8 mouse cellular contexts compared by ENCODE assay signal in the genomic region with DNA sequence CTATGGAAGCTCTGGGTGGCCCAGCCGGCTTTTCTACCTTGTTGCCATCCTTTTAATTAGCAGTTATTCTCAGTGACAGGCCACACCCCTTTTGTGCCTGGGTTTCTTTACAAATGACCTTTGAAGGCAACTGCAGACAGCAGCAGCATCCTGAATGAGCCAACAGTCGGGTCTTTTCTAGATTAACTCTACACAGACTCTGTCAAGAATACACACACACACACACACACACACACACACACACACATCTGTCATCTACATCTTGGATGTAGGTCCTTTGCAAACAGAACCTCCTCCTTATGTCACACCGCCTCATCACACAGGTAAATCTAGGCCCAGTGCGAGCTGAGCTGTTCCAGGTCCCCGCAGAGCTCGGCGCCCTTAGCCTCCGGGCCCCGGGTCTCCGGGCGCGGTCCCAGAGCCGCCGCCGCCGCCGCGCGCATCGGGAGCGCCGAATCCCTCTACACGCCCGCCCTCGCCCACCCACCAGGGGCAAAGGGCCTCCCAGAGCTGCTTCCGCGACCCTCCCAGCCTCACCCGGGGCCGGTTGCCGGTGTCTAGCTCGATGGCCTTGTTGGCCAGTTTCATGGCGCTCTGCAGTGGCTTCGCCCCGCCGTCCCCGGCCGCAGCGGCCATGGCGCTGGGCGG. TPM values are rescaled to one million over a fixed set of nuclear protein-coding genes. Genes with fewer than 3 reads are reported as not detected.
DNase-seq lines count a peak whose midpoint lies in the region; ATAC-seq and TF ChIP-seq lines count a peak whose summit lies in the region.

No protein-coding gene starts in this region.

- H3K9me3 ChIP-seq in erythroblast, embryonic 14.5 days (ENCODE audit: control insufficient read depth, low read length): no peaks in the 10 kb centered on the region
- no peaks in the 10 kb centered on the region for H3K9me3 ChIP-seq in intestine, embryonic 16.5 days (ENCODE audit: control insufficient read depth, low read length)
- H3K9me3 ChIP-seq in midbrain, embryonic 12.5 days: no peaks in the 10 kb centered on the region

- H3K9ac ChIP-seq in intestine, embryonic 16.5 days (ENCODE audit: low read depth, low read length): peak overlapping the region; percentile 99
- peak overlapping the region; percentile 96 for H3K9ac ChIP-seq in midbrain, embryonic 12.5 days (replicated peaks)

- under 1% methylated on average over 38 of the region's 40 CpGs for WGBS in intestine, embryonic 16.5 days
- WGBS in midbrain, embryonic 12.5 days: under 1% methylated on average over 38 of the region's 40 CpGs

- no peak; the same call in 1 of the 2 replicates for TF ChIP-seq POLR2A in cortical plate, adult 2 months (IDR thresholded peaks at IDR 0.05; ENCODE audit: extremely low read depth, insufficient read depth, low read length)

- peaks cover 40% of the 10 kb centered on the region for H3K4me1 ChIP-seq in erythroblast, embryonic 14.5 days (ENCODE audit: control insufficient read depth)
- H3K4me1 ChIP-seq in cortical plate, adult 2 months (ENCODE audit: control insufficient read depth, insufficient read depth, low read length): peaks cover 10% of the 10 kb centered on the region
- H3K4me1 ChIP-seq in intestine, embryonic 16.5 days (ENCODE audit: control insufficient read depth, insufficient read depth, low read length): peaks cover 20% of the 10 kb centered on the region
- peaks cover 26% of the 10 kb centered on the region for H3K4me1 ChIP-seq in midbrain, embryonic 12.5 days

- peaks cover 54% of the 10 kb centered on the region for H3K36me3 ChIP-seq in erythroblast, embryonic 14.5 days (ENCODE audit: control insufficient read depth)
- H3K36me3 ChIP-seq in intestine, embryonic 16.5 days (ENCODE audit: control insufficient read depth, insufficient read depth, low read length): peaks cover 18% of the 10 kb centered on the region; the same call in 1 of the 2 replicates
- H3K36me3 ChIP-seq in midbrain, embryonic 12.5 days: peaks cover 56% of the 10 kb centered on the region

- no peak for TF ChIP-seq CTCF in cortical plate, adult 2 months (IDR thresholded peaks at IDR 0.05; ENCODE audit: extremely low read depth, insufficient read depth, low read length)

- H3K27ac ChIP-seq in cortical plate, adult 2 months (ENCODE audit: insufficient read depth, low read length): no peak overlapping the region
- H3K27ac ChIP-seq in intestine, embryonic 16.5 days (ENCODE audit: low read length): peak overlapping the region; percentile 74
- H3K27ac ChIP-seq in midbrain, embryonic 12.5 days (replicated peaks): peak overlapping the region; percentile 87

- no peaks in the 10 kb centered on the region for H3K27me3 ChIP-seq in erythroblast, embryonic 14.5 days (ENCODE audit: control insufficient read depth)
- H3K27me3 ChIP-seq in intestine, embryonic 16.5 days (replicated peaks; ENCODE audit: control insufficient read depth, insufficient read depth, low read length): no peaks in the 10 kb centered on the region
- no peaks in the 10 kb centered on the region for H3K27me3 ChIP-seq in midbrain, embryonic 12.5 days

- H3K4me3 ChIP-seq in erythroblast, embryonic 14.5 days (replicated peaks): peak overlapping the region; percentile 83
- peak overlapping the region; percentile 87 for H3K4me3 ChIP-seq in cortical plate, adult 2 months (ENCODE audit: insufficient read depth, low read length)
- peak overlapping the region; percentile 99 for H3K4me3 ChIP-seq in intestine, embryonic 16.5 days (ENCODE audit: low read length)
- H3K4me3 ChIP-seq in midbrain, embryonic 12.5 days: peak overlapping the region; percentile 94

- peak; percentile 19 for DNase-seq in 3T3-L1 (ENCODE audit: low read depth, low spot score)
- no peak for DNase-seq in cerebellum, postnatal 4 days (ENCODE audit: low spot score in 2 of 2)
- no peak for DNase-seq in adrenal gland, postnatal 4 days (ENCODE audit: low spot score in 2 of 2)

- H3K4me2 ChIP-seq in intestine, embryonic 16.5 days (ENCODE audit: low read depth, low read length): peak overlapping the region; percentile 64
- peak overlapping the region; percentile 99 for H3K4me2 ChIP-seq in midbrain, embryonic 12.5 days (replicated peaks)

- ATAC-seq in erythroblast, adult 5-6 weeks (replicated peaks; ENCODE audit: low FRiP score, poor library complexity, severe bottlenecking): no peak
- peak; percentile 55; the same call in 1 of the 2 replicates for ATAC-seq in intestine, embryonic 16.5 days
- peak; percentile 53; the same call in 1 of the 2 replicates for ATAC-seq in midbrain, embryonic 12.5 days (ENCODE audit: low FRiP score, low read depth)

RNA-seq across cellular contexts. Expression of gene Zfp276, which starts 0.4 kb away (rescaled TPM):
- 0.78 and 0.85 TPM in 2 replicates for polyA plus RNA-seq in erythroblast, embryonic 14.5 days (2012)
- total RNA-seq in erythroblast, adult 5-6 weeks (2015; ENCODE audit: low replicate concordance): 6.0 and 8.8 TPM in 2 replicates
- 9.3 and 12.4 TPM in 2 replicates for total RNA-seq in erythroblast, adult 5-6 weeks (2017; ENCODE audit: low replicate concordance)
- 28.4 and 30.9 TPM in 2 replicates for polyA plus RNA-seq in cortical plate, adult 2 months (2012; rRNA removed)
- polyA plus RNA-seq in intestine, embryonic 16.5 days (2015; fragmentation: Nextera tagmentation; extraction: Ambion mirVana): 16.5 and 19.3 TPM in 2 replicates
- polyA plus RNA-seq in midbrain, embryonic 12.5 days (2016; fragmentation: Nextera tagmentation; extraction: Ambion mirVana): 28.2 and 29.3 TPM in 2 replicates
- total RNA-seq in adrenal gland, postnatal 4 days (2021): 10 to 100 TPM; 28.3 to 30.1 TPM

RNA-seq across cellular contexts. Expression of gene Vps9d1, which starts 0.6 kb away (rescaled TPM):
- polyA plus RNA-seq in erythroblast, embryonic 14.5 days (2012): 2.0 and 2.4 TPM in 2 replicates
- total RNA-seq in erythroblast, adult 5-6 weeks (2015; ENCODE audit: low replicate concordance): 3.6 and 5.2 TPM in 2 replicates
- total RNA-seq in erythroblast, adult 5-6 weeks (2017; ENCODE audit: low replicate concordance): 6.6 and 9.8 TPM in 2 replicates
- 111 and 112 TPM in 2 replicates for polyA plus RNA-seq in cortical plate, adult 2 months (2012; rRNA removed)
- polyA plus RNA-seq in intestine, embryonic 16.5 days (2015; fragmentation: Nextera tagmentation; extraction: Ambion mirVana): 16.3 and 19.3 TPM in 2 replicates
- 39.3 and 43.7 TPM in 2 replicates for polyA plus RNA-seq in midbrain, embryonic 12.5 days (2016; fragmentation: Nextera tagmentation; extraction: Ambion mirVana)
- 10 to 100 TPM; 33.8 to 46.6 TPM for total RNA-seq in adrenal gland, postnatal 4 days (2021)

RNA-seq across cellular contexts. Expression of gene Spata2l, which starts 17.5 kb away (rescaled TPM):
- 0.03 and 0.07 TPM in 2 replicates for polyA plus RNA-seq in erythroblast, embryonic 14.5 days (2012)
- 2.3 TPM in 1 of 2 replicates, not detected in the other for total RNA-seq in erythroblast, adult 5-6 weeks (2015; ENCODE audit: low replicate concordance)
- total RNA-seq in erythroblast, adult 5-6 weeks (2017; ENCODE audit: low replicate concordance): 0.56 and 2.0 TPM in 2 replicates
- polyA plus RNA-seq in cortical plate, adult 2 months (2012; rRNA removed): 59.6 and 69.8 TPM in 2 replicates
- polyA plus RNA-seq in intestine, embryonic 16.5 days (2015; fragmentation: Nextera tagmentation; extraction: Ambion mirVana): 6.0 TPM in 2 replicates
- polyA plus RNA-seq in midbrain, embryonic 12.5 days (2016; fragmentation: Nextera tagmentation; extraction: Ambion mirVana): 2.4 and 2.8 TPM in 2 replicates
- total RNA-seq in adrenal gland, postnatal 4 days (2021): 10 to 100 TPM; 11.6 to 11.9 TPM

RNA-seq across cellular contexts. Expression of gene Cdk10, which starts 28.9 kb away (rescaled TPM):
- polyA plus RNA-seq in erythroblast, embryonic 14.5 days (2012): 1.8 and 2.3 TPM in 2 replicates
- total RNA-seq in erythroblast, adult 5-6 weeks (2015; ENCODE audit: low replicate concordance): 3.1 and 5.6 TPM in 2 replicates
- total RNA-seq in erythroblast, adult 5-6 weeks (2017; ENCODE audit: low replicate concordance): 3.0 and 7.5 TPM in 2 replicates
- polyA plus RNA-seq in cortical plate, adult 2 months (2012; rRNA removed): 165 and 187 TPM in 2 replicates
- 23.7 and 27.8 TPM in 2 replicates for polyA plus RNA-seq in intestine, embryonic 16.5 days (2015; fragmentation: Nextera tagmentation; extraction: Ambion mirVana)
- 34.1 and 35.6 TPM in 2 replicates for polyA plus RNA-seq in midbrain, embryonic 12.5 days (2016; fragmentation: Nextera tagmentation; extraction: Ambion mirVana)
- total RNA-seq in adrenal gland, postnatal 4 days (2021): 10 to 100 TPM; 79.6 to 82.6 TPM

RNA-seq across cellular contexts. Expression of gene Spata33, which starts 40.9 kb away (rescaled TPM):
- 0.17 TPM in 1 of 2 replicates, not detected in the other for polyA plus RNA-seq in erythroblast, embryonic 14.5 days (2012)
- total RNA-seq in erythroblast, adult 5-6 weeks (2015; ENCODE audit: low replicate concordance): not detected in 2 replicates
- not detected in 2 replicates for total RNA-seq in erythroblast, adult 5-6 weeks (2017; ENCODE audit: low replicate concordance)
- 8.4 and 9.7 TPM in 2 replicates for polyA plus RNA-seq in cortical plate, adult 2 months (2012; rRNA removed)
- 1.7 and 2.7 TPM in 2 replicates for polyA plus RNA-seq in intestine, embryonic 16.5 days (2015; fragmentation: Nextera tagmentation; extraction: Ambion mirVana)
- polyA plus RNA-seq in midbrain, embryonic 12.5 days (2016; fragmentation: Nextera tagmentation; extraction: Ambion mirVana): 5.9 and 6.5 TPM in 2 replicates
- 1 to 10 TPM; 4.0 to 4.5 TPM for total RNA-seq in adrenal gland, postnatal 4 days (2021)
